Mouse (Mus musculus) hindbrain, embryonic 10.5 days (tissue): ENCODE results near the gene Pah. TPM values are rescaled to one million over a fixed set of nuclear protein-coding genes. Genes with fewer than 3 reads are reported as not detected.

Source experiments
- DNase-seq: peaks from one replicate; pipeline ENCODE4 v3.0.0-alpha.2; 2017; ENCODE audit warnings: low spot score
- H3K27ac ChIP-seq: fragments of 300-500 bp; sonication (generic); 2 replicates; pipeline ENCODE4 v1.5.1; 2016; ENCODE audit warnings: mild to moderate bottlenecking, moderate library complexity
- H3K27me3 ChIP-seq: fragments of 300-500 bp; sonication (generic); 2 replicates; pipeline ENCODE4 v1.6.1; 2016; ENCODE audit warnings: mild to moderate bottlenecking; ENCODE audit not compliant: poor library complexity, insufficient read depth, severe bottlenecking
- H3K36me3 ChIP-seq: fragments of 300-500 bp; sonication (generic); 2 replicates; pipeline ENCODE4 v1.6.1; 2016; ENCODE audit warnings: mild to moderate bottlenecking, moderate library complexity
- H3K4me1 ChIP-seq: fragments of 300-500 bp; sonication (generic); replicated peaks from 2 replicates; pipeline ENCODE4 v1.6.1; 2016; ENCODE audit warnings: mild to moderate bottlenecking
- H3K4me3 ChIP-seq: fragments of 300-500 bp; sonication (generic); 2 replicates; pipeline ENCODE4 v1.5.1; 2016; ENCODE audit warnings: mild to moderate bottlenecking, moderate library complexity
- H3K9me3 ChIP-seq: fragments of 300-500 bp; sonication (generic); 2 replicates; pipeline ENCODE4 v1.6.1; 2016; ENCODE audit warnings: mild to moderate bottlenecking, moderate library complexity
- WGBS: fragments of 180-500 bp; shearing (Covaris S2); methylation state at CpG from one replicate; pipeline ENCODE4 v1.1.7; 2016; 5-methylcytosine and 5-hydroxymethylcytosine counted together
- polyA plus RNA-seq: library from polyadenylated mRNA; unstranded; fragments of >200 nt; fragmentation: Nextera tagmentation; extraction: Ambion mirVana; gene quantifications from 2 replicates; pipeline ENCODE4 v1.2.1, GENCODE M21; 2016

Gene Pah
- not detected in 2 replicates for polyA plus RNA-seq

DNA sequence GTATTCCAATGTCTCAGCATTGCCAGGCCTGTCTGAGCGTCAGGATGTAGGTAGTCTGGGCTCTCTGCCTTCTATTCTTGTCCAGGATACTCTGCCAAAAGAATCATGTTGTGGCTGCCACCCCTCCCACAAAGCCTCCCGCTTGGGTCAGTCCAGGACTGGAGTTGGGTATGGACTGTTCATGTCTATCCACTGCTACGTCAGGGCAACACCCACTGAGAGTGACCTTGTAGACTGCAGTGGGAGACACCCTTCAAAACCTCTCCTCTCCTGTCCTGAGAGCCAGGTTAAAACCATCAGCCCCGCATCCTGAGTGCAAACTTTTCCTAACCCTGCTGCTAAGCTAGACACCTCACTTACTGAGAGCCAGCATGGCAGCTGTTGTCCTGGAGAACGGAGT is at the start of gene Pah:
Gene Pah, plus strand, starts transcription at position 150 of the 400 bp plus-strand sequence.
- no peaks in the 10 kb centered on the region for H3K36me3 ChIP-seq
- no peaks in the 10 kb centered on the region for H3K9me3 ChIP-seq
- DNase-seq: no peak
- H3K4me1 ChIP-seq: peaks cover 6% of the 10 kb centered on the region; the same call in 1 of the 2 replicates
- WGBS: 86% methylated on average over 5 of the region's 5 CpGs
- 0 out of 2 replicates have a peak, but pooled peaks cover 3% of the 10 kb centered on the region for H3K27me3 ChIP-seq
- no peak within 1 kb of the TSS for H3K4me3 ChIP-seq
- no peak within 1 kb of the TSS for H3K27ac ChIP-seq

DNA sequence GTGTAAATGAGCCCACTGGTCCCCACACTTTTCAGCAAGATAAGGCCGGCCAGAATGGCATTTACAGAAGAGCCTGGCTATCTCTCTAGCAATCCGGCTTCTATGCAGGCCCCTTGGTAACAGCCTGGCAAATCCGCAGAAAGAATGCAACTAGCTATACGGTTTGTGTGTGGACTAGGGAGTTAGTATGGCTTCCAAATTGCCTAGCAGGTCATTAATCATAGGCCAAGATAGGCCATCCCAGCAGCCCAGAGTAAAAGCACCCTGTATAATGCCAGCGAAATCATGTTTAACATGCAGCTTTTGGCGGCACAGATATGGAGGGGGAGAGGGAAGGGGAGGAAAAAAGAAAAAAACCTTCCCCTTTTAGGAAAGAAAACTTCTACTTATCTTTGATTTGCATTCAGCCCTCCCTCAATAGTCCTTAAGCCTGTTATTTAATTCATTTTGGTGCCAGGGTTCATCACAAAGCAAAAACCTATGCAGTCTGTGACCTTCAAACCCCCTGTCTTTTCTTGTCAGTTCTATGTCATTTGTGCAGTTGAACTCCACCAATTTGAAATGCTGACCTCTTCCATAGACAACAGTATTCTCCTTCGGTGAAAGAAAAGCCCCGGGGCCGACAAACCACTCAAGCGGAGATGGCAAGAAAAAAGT is 48.0 kb upstream of the Pah start:
- Histone ChIP-seq H3K4me3 (no peak overlapping the region), H3K9me3 (no peaks in the 10 kb centered on the region), H3K4me1 (peaks cover 49% of the 10 kb centered on the region), H3K36me3 (no peaks in the 10 kb centered on the region), H3K27ac (peak overlapping the region; percentile 72), H3K27me3 (peaks cover 18% of the 10 kb centered on the region)
- no peak for DNase-seq
- 35% methylated on average over 10 of the region's 10 CpGs for WGBS

DNA sequence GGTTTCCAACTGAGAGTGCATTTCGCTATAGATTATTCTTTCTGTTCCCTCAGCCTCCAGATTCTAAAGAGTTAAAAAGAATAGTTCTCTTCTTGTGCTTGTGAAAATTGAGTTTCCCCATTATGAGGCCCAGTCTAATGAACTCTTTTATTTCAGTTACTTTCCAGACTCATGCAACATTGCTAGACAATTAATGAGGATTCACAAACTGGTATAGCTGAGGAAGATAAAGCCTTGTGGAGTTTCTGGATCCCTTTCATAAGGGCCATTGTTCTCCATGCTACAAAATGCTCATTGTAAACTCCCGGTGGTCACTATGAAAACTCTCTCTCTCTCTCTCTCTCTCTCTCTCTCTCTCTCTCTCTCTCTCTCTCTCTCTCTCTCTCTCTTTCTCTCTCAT is 46.6 kb upstream of the Pah start:
- Histone ChIP-seq H3K36me3 (no peaks in the 10 kb centered on the region), H3K27ac (no peak overlapping the region), H3K4me1 (peaks cover 49% of the 10 kb centered on the region), H3K9me3 (peaks cover 2% of the 10 kb centered on the region; the same call in 1 of the 2 replicates), H3K27me3 (peaks cover 22% of the 10 kb centered on the region), H3K4me3 (no peak overlapping the region)
- DNase-seq: no peak
- WGBS: 50% methylated on average over 2 of the region's 2 CpGs

DNA sequence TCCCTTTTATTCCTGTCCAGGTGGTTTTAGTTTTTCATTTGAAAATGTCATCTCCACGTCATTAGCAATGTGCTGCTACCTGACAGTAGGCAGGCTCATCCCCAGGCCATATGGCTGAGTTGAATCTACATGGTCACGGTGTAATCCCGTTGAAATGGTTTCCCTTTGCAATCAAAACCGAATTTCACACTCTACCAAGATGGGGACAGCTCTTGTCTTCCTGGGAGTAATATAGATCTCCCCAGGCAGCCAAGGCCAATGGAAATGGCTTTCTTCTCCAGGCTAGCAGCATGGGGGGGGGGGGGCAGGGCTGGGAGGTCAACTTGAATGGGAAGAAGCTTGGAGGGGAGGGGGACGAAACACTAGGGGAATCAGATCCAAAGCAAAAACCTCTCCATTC is 43.7 kb upstream of the Pah start:
- 39% methylated on average over 5 of the region's 5 CpGs for WGBS
- DNase-seq: peak; percentile 16
- peaks cover 38% of the 10 kb centered on the region for H3K4me1 ChIP-seq
- H3K36me3 ChIP-seq: no peaks in the 10 kb centered on the region
- H3K27me3 ChIP-seq: peaks cover 28% of the 10 kb centered on the region
- H3K27ac ChIP-seq: no peak overlapping the region
- no peak overlapping the region for H3K4me3 ChIP-seq
- peaks cover 4% of the 10 kb centered on the region; the same call in 1 of the 2 replicates for H3K9me3 ChIP-seq

DNA sequence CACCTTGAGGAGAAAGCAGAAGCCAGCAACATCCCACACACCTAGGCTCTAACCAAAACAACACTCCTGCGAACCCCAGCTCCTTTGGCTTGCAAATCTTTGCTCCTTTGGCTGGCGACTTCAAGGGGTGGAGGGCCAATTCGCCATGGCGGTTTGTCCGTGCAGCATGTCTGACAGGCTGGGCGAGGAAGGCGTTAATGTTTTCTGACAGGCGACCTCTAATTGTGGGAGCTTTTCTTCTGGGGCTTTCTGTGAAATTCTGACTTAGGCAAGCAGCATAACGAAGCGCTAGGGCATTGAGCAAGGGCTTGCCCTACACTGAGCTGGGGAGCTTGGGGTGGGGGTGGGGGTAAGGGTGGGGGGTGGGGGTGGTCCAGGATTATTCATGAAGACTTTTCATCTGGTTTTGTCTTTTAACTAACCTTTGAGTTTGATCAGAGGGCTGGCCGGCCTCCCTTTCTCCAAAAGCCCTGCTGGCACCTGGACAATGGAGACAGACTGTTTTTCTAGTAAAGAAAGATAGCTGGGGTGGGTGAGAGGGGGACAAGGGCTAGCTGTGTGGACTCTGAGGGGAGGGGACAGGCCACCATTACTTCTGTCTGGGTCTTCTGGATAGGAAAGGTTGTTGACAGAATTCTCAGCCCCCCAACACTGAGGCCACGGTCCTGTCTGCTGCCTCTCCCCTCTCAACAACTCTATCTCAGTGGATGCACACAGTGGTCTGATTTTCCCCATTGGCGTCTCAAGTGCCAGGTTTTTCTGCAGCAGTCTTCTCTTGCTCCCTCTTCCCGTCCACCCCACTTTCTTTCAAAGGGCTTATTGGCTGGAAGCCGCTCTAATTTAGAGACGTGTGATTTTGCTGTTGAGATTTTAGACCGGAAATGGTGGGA is 36.5 kb upstream of the Pah start:
- Histone ChIP-seq H3K27ac (peak overlapping the region; percentile 79), H3K27me3 (peaks cover 83% of the 10 kb centered on the region)

DNA sequence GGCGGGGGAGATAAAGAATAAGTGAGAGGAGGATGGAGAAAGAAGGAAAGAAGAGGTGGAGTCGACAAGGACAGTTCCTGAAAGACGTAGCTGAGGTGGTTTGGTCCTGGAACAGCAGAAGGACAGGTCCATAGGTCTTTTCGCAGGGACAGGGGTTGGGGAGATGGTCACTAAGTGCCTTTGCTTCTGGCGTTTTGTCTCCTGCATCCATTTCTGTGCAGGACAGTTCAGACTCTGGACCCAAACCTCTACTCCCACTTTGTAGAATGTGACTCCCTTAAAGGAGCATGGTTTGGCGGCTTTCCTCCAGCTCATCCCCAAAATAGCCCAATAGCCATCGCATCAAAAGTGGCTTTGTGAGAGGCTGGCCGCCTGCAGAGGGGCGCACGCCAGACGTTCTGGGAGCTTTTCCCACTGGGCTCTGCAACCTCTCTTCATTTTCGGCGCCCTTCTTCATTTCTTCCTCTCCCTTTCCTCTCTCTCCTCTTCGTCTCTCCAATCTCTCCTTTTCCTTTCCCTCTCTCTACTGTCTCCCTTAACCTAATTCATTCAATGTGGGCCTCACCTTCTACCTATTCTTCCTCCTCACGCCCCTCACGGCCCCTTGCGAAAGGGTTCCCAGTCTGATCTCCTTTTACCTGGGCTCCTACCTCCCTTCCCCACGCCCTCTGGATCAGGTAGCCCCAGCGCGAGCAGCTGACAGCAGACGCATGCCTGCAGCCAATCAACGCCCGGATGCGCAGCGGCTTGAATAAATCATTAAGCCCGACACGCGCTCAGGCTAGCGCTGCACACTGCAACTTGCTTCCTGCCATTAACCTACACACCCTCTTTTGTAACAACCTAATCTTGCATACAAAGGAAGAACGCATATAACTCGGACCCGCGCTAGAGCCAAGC is 35.6 kb upstream of the Pah start:
- peaks cover 90% of the 10 kb centered on the region for H3K27me3 ChIP-seq
- peak; percentile 68 for DNase-seq
- peaks cover 63% of the 10 kb centered on the region for H3K4me1 ChIP-seq
- H3K36me3 ChIP-seq: no peaks in the 10 kb centered on the region
- WGBS: under 1% methylated on average over 33 of the region's 33 CpGs
- no peaks in the 10 kb centered on the region for H3K9me3 ChIP-seq
- peak overlapping the region; percentile 79 for H3K27ac ChIP-seq
- H3K4me3 ChIP-seq: peak overlapping the region; percentile 48

More for the DNA sequence above, 36.5 kb upstream of the Pah start:
- peak overlapping the region; percentile 48 for H3K4me3 ChIP-seq
- WGBS: under 1% methylated on average over 17 of the region's 17 CpGs
- H3K9me3 ChIP-seq: peaks cover 1% of the 10 kb centered on the region; the same call in 1 of the 2 replicates
- H3K4me1 ChIP-seq: peaks cover 54% of the 10 kb centered on the region
- no peaks in the 10 kb centered on the region for H3K36me3 ChIP-seq
- peak; percentile 63 for DNase-seq

DNA sequence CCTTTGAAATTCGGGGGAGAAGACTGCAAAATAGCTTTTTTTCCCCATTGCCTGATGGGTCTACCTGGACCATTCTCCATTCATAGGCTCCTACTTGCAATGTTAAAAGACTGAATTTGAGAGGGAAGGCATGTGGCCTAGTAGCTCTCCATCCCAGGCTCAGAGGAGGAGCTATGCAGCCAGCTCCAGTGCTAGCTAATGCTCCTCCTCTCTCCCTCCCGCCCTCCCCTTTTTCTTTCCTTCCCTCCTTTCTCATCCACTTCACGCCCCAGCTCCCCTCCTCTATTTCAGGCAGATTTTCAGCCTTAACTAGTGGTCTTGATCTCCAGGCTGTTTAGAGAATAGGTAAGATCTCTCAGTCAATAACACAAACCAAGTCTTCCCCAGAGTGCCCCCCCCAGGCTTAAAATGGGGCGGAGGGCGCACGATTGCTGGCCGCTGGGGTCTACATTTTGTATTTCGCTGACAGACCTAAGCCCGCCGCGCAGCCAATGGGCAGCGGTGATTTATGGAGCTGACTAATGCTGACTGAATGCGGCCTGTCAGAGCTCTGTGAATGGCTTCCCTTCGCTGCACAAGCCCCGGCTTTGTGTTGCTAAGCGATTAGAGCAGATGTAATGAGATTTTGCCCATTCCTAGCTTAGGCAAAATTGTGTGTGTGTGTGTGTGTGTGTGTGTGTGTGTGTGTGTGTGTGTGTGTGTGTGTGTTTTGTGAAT is 33.0 kb upstream of the Pah start:
- peak; percentile 86 for DNase-seq
- H3K27ac ChIP-seq: peak overlapping the region; percentile 88
- peak overlapping the region; percentile 43 for H3K4me3 ChIP-seq
- no peaks in the 10 kb centered on the region for H3K36me3 ChIP-seq
- H3K4me1 ChIP-seq: peaks cover 86% of the 10 kb centered on the region
- peaks cover 92% of the 10 kb centered on the region for H3K27me3 ChIP-seq
- under 1% methylated on average over 16 of the region's 16 CpGs for WGBS
- no peaks in the 10 kb centered on the region for H3K9me3 ChIP-seq

DNA sequence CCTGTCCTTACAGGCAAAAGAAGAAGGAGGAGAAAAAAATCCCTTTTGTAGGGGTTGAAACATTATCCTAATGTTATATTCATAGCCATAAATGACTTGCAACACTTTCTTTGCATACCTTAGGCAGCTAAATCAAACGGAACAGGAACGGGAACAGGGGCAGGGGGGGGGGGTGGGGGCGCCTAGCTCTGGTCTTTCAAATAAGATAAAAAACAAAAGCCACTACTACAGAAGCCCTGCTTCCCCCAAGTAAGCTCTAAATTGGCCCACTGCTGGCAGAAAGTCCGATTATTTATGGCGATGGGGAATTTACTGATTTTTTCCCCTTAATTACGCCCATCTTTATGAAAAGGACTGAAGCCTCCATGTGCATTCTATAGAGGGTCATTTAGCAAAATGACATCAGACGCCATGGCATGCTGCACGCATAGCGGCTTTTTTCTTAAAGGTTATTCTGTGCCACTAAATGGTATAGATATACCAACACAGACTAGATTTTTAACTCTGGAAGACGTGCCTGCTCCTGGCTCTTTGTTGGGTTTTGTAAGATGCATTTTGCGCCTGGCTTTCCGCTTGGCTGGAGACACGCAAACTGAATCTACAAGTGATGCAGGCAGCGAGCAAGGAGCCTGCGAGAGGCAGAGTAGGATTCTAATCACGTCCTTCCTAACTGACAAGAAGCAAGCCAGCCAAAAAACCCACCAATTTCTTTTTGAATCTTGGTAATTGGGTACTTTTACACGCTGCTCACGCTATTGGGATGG is 32.2 kb upstream of the Pah start:
- Histone ChIP-seq H3K36me3 (no peaks in the 10 kb centered on the region), H3K9me3 (no peaks in the 10 kb centered on the region), H3K27me3 (peaks cover 96% of the 10 kb centered on the region), H3K27ac (peak overlapping the region; percentile 88), H3K4me1 (peaks cover 93% of the 10 kb centered on the region), H3K4me3 (peak overlapping the region; percentile 43)
- peak; percentile 75 for DNase-seq
- 2% methylated on average over 18 of the region's 18 CpGs for WGBS

DNA sequence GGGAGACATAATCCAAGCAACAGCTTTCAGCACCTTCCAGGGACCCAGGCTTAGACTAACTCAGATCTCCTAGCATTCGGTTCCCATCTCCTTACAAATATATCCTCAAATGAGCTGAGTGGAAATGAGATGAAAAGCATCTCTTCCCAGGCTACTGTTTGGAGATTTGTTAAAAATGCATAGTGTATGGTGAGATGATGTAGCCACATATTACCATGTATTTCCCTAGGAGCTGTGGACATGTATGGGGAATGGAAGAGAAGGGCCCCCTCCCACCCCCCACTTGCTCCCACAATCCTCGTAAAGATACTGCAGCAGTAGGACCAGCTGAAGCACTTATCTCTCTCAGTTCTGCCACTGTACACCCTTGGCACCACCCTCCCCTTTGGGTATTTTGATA is 31.3 kb upstream of the Pah start:
- H3K27me3 ChIP-seq: peaks cover 96% of the 10 kb centered on the region

DNA sequence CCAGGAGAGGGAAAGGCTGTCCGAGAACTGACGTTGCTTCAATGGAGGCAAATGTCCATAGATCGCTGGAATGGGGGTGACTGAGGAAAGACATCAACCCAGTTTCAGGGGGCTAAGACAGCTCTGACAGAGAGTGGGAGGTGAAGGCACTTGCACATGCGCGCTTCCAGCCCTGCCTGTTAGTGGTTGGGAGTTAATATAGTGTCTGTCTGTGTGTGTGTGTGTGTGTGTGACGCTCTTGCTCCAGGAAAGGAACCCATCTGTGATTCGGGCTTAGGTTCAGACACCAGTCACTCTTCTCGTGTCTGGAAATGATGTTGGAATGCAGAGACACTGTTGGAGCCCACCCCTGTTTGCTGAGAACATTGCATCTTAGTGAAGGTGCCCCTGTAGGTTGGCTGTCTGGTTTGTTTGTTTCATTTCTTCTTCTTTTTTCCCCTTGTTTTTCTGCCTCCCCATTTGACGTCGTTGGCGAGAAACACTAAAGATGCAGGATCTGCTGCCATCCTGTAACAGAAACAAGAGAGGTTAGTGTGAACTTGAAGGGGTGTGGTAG is 30.0 kb upstream of the Pah start:
- peaks cover 83% of the 10 kb centered on the region for H3K4me1 ChIP-seq
- peak; percentile 39 for DNase-seq

More for the DNA sequence above, 31.3 kb upstream of the Pah start:
- peak overlapping the region; percentile 69 for H3K27ac ChIP-seq
- no peaks in the 10 kb centered on the region for H3K36me3 ChIP-seq
- no peak for DNase-seq
- peak overlapping the region; percentile 78 for H3K4me3 ChIP-seq
- H3K9me3 ChIP-seq: no peaks in the 10 kb centered on the region
- 5% methylated on average over 2 of the region's 2 CpGs for whole genome bisulfite sequencing
- H3K4me1 ChIP-seq: peaks cover 93% of the 10 kb centered on the region

DNA sequence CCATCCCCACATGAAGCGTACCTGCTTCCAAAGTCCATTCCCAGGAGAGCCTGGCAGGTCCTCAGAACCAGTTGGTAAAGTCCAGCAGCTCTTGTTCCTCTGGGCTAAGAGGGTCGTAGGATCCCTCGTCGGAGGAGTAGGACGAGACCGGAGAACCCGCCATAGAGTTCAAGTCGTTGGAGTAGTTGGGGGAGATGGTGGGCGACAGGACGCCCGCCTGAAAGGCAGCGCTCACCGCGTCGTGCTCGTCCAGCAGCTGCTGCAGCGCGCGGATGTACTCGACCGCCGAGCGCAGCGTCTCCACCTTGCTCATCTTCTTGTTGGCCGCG is 29.3 kb upstream of the Pah start:
- WGBS: under 1% methylated on average over 26 of the region's 26 CpGs
- H3K27ac ChIP-seq: peak overlapping the region; percentile 93
- H3K4me3 ChIP-seq: peak overlapping the region; percentile 78
- peaks cover 96% of the 10 kb centered on the region for H3K27me3 ChIP-seq
- no peak for DNase-seq
- peaks cover 78% of the 10 kb centered on the region for H3K4me1 ChIP-seq
- H3K36me3 ChIP-seq: no peaks in the 10 kb centered on the region
- H3K9me3 ChIP-seq: no peaks in the 10 kb centered on the region

More for the DNA sequence above, 30.0 kb upstream of the Pah start:
- H3K9me3 ChIP-seq: no peaks in the 10 kb centered on the region
- peaks cover 96% of the 10 kb centered on the region for H3K27me3 ChIP-seq
- no peaks in the 10 kb centered on the region for H3K36me3 ChIP-seq
- 4% methylated on average over 11 of the region's 11 CpGs for WGBS
- peak overlapping the region; percentile 93 for H3K27ac ChIP-seq
- peak overlapping the region; percentile 78 for H3K4me3 ChIP-seq
